Mouse (Mus musculus): ENCODE measurements at regions not wholly inside any gene's neighbourhood (a gene's known extent, or its start where the extent isn't known, plus 50 kb on each side); places are given as distances from the start of the nearest gene placed in this dataset.

DNA sequence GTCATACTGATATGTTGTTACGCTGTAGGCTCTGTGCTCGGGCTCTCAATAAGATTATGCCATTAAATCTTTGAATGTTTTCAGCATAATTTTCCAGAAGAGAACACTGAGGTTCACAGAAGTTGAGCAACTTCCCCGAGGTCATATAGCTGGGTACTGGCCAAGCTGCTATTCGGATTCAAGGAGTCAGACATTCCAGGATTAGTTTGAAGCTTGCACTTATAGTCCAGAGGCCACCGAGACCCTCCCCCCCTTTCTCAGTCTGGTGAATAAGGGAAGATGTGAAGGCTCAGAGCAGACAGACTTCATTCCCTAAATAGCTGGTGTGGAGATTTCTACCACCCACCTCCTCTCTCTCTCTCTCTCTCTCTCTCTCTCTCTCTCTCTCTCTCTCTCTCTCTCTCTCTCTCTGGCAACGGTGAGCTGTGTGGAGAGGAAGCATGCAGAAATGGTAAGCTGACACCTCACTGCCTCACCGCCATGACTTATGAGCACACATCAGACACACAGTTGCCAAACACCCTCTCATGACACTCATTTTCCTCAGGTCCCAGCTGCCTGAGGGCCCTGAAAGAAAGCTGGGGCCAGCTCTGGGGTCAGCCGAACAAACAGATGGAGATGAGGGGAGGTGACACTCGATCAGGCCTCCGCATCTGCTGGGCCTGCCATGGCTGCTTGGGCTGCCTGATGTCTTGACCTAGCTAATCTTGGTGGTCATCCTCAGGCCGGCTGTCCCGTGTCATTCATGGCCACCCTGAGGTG, 107.0 kb upstream of the Pdzrn3 start:
- 37% methylated on average over 12 of the region's 12 CpGs for WGBS
- Histone ChIP-seq H3K36me3 (no peaks in the 10 kb centered on the region), H3K4me3 (no peak overlapping the region), H3K27ac (no peak overlapping the region), H3K4me1 (peaks cover 25% of the 10 kb centered on the region), H3K27me3 (ENCODE audit: low read depth, poor library complexity, severe bottlenecking) (no peaks in the 10 kb centered on the region), H3K9me3 (replicated peaks) (no peaks in the 10 kb centered on the region)
- DNase-seq (ENCODE audit: low spot score) = peak; percentile 48

DNA sequence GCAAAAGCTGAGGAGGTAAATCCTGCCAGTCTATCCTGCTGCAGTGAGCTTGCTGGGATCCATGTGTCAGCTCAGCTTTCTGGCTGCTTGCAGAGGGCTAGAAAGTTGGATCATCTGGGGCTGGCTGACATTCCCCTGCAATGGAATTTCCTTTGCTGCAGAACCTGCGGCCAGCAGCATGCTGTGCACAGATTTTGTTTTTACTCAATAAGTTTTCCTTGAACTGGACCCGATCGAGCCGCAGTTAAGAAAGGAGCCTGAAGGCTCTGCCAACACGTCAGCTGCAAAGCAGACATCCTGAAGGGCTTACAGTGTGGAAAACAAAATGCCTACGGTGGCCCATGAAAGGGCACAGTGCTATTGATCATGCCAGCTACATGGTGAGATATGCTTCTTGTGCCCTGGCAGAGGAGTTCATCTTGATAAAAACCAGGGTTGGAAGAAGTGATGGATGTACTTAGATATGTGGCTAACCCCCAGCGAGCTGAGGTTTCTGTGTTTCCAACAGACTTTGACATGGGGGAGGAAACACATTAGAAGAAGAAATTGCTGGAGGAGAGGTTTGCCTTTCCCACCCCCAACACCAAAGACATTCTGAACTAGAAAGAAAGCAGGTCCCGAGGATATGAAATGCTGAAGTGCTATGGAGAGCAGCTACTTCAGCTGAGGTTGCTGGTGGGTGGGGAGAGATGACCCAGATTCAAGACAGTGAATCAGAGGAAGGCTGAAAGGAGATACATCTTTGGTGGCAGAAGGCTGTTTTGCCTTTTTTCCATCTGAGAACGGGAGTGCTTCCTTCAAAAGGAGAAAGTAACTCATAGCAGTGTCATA, 105.2 kb upstream of the Pdzrn3 start:
- peaks cover 19% of the 10 kb centered on the region for H3K4me1 ChIP-seq
- H3K4me3 ChIP-seq = no peak overlapping the region
- H3K27me3 ChIP-seq (ENCODE audit: low read depth, poor library complexity, severe bottlenecking) = no peaks in the 10 kb centered on the region
- no peak for DNase-seq (ENCODE audit: low spot score)
- no peaks in the 10 kb centered on the region for H3K9me3 ChIP-seq (replicated peaks)
- no peak overlapping the region for H3K27ac ChIP-seq
- WGBS = 57% methylated on average over 9 of the region's 9 CpGs
- H3K36me3 ChIP-seq = no peaks in the 10 kb centered on the region

GRCm38 (mm10) chr6:101473956-101474355, 96.3 kb upstream of the Pdzrn3 start:
- no peak overlapping the region for H3K4me3 ChIP-seq
- no peaks in the 10 kb centered on the region for H3K36me3 ChIP-seq
- H3K27ac ChIP-seq = no peak overlapping the region
- H3K9me3 ChIP-seq (replicated peaks) = no peaks in the 10 kb centered on the region
- H3K27me3 ChIP-seq (ENCODE audit: low read depth, poor library complexity, severe bottlenecking) = no peaks in the 10 kb centered on the region
- peaks cover 5% of the 10 kb centered on the region; the same call in 1 of the 2 replicates for H3K4me1 ChIP-seq
- WGBS = 80% methylated on average over 1 of the region's 1 CpGs
- DNase-seq (ENCODE audit: low spot score) = no peak

DNA sequence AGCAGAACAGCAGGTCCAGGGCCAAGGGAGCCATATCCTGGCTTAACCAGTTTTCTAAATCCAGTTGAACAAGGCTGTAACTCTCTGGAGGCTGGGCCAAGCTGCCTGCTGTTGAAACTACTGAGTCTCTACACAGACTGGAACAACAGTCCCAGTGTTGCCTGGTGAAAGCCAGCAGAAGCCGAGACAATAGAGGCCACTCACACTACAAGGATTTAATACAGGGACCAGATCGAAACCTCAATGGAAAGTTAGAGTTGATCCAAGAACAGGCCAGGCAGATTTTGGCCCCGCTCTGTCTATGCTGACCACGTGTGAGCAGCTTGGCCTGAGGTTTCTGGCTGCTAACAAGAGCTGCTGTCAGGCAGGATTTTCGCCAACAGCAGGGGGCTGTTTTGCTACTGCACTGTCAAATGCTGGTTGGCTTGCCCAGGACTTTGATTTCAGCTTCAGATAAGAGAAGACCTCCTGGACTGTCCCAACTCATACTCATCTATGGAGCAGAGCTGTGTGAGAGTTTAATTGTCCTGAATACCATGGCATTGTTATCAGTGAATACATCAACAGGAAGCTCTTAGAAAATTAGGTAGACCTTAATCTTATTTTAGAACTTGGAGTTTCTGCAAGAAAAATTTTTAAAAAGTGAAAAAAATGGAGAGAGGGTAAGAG, 95.7 kb upstream of the Pdzrn3 start:
- Histone ChIP-seq H3K4me3 (no peak overlapping the region), H3K9me3 (replicated peaks) (no peaks in the 10 kb centered on the region), H3K27me3 (ENCODE audit: low read depth, poor library complexity, severe bottlenecking) (no peaks in the 10 kb centered on the region), H3K36me3 (no peaks in the 10 kb centered on the region), H3K4me1 (peaks cover 5% of the 10 kb centered on the region; the same call in 1 of the 2 replicates), H3K27ac (peak overlapping the region; percentile 19; the same call in 1 of the 2 replicates)
- 44% methylated on average over 5 of the region's 5 CpGs for WGBS
- no peak for DNase-seq (ENCODE audit: low spot score)

- Histone ChIP-seq H3K36me3 (no peaks in the 10 kb centered on the region), H3K27ac (no peak overlapping the region), H3K4me3 (no peak overlapping the region), H3K9me3 (replicated peaks) (no peaks in the 10 kb centered on the region), H3K4me1 (no peaks in the 10 kb centered on the region), H3K27me3 (ENCODE audit: low read depth, poor library complexity, severe bottlenecking) (no peaks in the 10 kb centered on the region)
- no peak for DNase-seq (ENCODE audit: low spot score)
- 89% methylated on average over 1 of the region's 1 CpGs for WGBS
These were observed 87.2 kb upstream of the Pdzrn3 start for GRCm38 (mm10) chr6:101464910-101465309.

- H3K27ac ChIP-seq = no peak overlapping the region
- no peak for DNase-seq (ENCODE audit: low spot score)
- no peaks in the 10 kb centered on the region for H3K4me1 ChIP-seq
- H3K9me3 ChIP-seq (replicated peaks) = no peaks in the 10 kb centered on the region
- 95% methylated on average over 3 of the region's 3 CpGs for WGBS
- H3K27me3 ChIP-seq (ENCODE audit: low read depth, poor library complexity, severe bottlenecking) = no peaks in the 10 kb centered on the region
- no peaks in the 10 kb centered on the region for H3K36me3 ChIP-seq
- H3K4me3 ChIP-seq = no peak overlapping the region
These were observed 86.2 kb upstream of the Pdzrn3 start for GRCm38 (mm10) chr6:101463812-101464320.

DNA sequence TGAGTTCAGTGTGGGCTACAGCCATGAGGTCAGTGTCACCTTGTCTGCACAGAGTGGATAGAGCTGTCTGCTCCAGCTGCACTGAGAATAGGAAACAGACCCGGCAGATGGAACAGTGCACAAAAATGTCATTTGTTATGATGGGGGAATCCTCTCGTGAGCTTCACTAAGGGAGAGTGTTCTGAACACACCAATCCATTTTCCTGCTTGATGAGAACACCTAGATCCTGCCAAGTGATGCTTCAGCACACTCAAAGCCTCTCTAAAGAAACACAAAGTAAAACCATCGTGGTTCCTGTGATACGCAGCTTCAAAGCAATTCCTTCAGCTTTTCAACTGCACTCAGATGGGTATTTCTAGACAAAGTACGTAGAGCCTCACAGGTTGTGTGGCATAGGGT, 69.0 kb upstream of the Pdzrn3 start:
- no peaks in the 10 kb centered on the region for H3K9me3 ChIP-seq (replicated peaks)
- H3K36me3 ChIP-seq = no peaks in the 10 kb centered on the region
- H3K27me3 ChIP-seq (ENCODE audit: low read depth, poor library complexity, severe bottlenecking) = no peaks in the 10 kb centered on the region
- whole genome bisulfite sequencing = 84% methylated on average over 5 of the region's 5 CpGs
- no peak for DNase-seq (ENCODE audit: low spot score)
- H3K27ac ChIP-seq = no peak overlapping the region
- no peaks in the 10 kb centered on the region for H3K4me1 ChIP-seq
- H3K4me3 ChIP-seq = no peak overlapping the region

- Histone ChIP-seq H3K36me3 (no peaks in the 10 kb centered on the region), H3K27ac (no peak overlapping the region), H3K9me3 (replicated peaks) (no peaks in the 10 kb centered on the region), H3K27me3 (ENCODE audit: low read depth, poor library complexity, severe bottlenecking) (no peaks in the 10 kb centered on the region), H3K4me3 (no peak overlapping the region), H3K4me1 (no peaks in the 10 kb centered on the region)
- 77% methylated on average over 2 of the region's 2 CpGs for WGBS
- DNase-seq (ENCODE audit: low spot score) = no peak
These were observed 68.6 kb upstream of the Pdzrn3 start for GRCm38 (mm10) chr6:101446316-101446715.

DNA sequence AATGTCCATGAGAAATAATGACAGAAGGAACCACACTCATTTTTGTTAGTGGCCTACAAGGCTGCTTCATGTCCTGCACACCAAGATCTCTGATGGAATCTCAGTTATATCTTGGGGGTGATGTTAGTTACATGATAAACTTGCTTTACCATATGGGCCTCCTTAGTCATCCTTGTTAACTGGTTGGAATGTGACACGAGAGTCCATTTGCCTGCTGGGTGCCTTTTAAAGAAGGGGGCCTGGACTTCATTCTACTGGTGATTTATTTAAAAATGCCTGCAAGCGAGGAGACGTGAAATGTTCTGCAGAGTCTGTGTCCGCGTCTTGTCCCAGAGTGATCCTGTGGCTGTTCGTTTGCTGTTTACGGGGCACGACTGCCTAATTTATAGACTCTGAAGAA, 55.1 kb upstream of the Pdzrn3 start:
- DNase-seq (ENCODE audit: low spot score) = no peak

DNA sequence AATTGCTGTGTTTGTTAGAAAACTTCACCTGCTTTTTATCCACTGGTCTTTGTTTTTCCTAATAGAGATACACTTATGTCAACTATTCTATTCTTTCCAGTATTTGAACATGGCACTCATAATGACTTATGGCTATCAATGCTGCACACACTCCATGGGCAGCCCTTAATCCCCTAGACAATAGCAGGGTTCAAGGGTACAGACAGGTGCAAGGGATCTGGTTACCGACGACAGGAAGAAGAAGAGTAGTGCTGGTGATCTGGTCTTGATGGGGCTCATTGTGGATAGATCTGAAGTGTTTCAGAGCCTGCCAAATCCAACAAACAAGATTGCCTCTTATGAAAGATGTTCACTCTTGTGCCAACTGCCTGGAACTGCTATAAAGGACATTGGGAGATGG, 51.9 kb upstream of the Pdzrn3 start:
- no peak for DNase-seq (ENCODE audit: low spot score)
- no peaks in the 10 kb centered on the region for H3K36me3 ChIP-seq
- no peak overlapping the region for H3K27ac ChIP-seq
- peaks cover 15% of the 10 kb centered on the region; the same call in 1 of the 2 replicates for H3K27me3 ChIP-seq (ENCODE audit: low read depth, poor library complexity, severe bottlenecking)
- H3K4me1 ChIP-seq = peaks cover 17% of the 10 kb centered on the region
- H3K4me3 ChIP-seq = no peak overlapping the region
- H3K9me3 ChIP-seq (replicated peaks) = no peaks in the 10 kb centered on the region
- 83% methylated on average over 2 of the region's 2 CpGs for WGBS

More for the DNA sequence above, 55.1 kb upstream of the Pdzrn3 start:
- no peaks in the 10 kb centered on the region for H3K9me3 ChIP-seq (replicated peaks)
- H3K27ac ChIP-seq = no peak overlapping the region
- no peaks in the 10 kb centered on the region for H3K36me3 ChIP-seq
- H3K27me3 ChIP-seq (ENCODE audit: low read depth, poor library complexity, severe bottlenecking) = peaks cover 15% of the 10 kb centered on the region; the same call in 1 of the 2 replicates
- H3K4me1 ChIP-seq = peaks cover 17% of the 10 kb centered on the region
- no peak overlapping the region for H3K4me3 ChIP-seq
- WGBS = 23% methylated on average over 8 of the region's 8 CpGs
